Mouse (Mus musculus) MEL (cell line): Measurements from ENCODE around the gene Tnrc6c. TPM values are rescaled to one million over a fixed set of nuclear protein-coding genes. Genes with fewer than 3 reads are reported as not detected.

ENCODE experiments used
- DNase-seq: peaks from one replicate; pipeline ENCODE4 v3.0.0; 2011; ENCODE audit warnings: low read depth, low spot score
- H3K27ac ChIP-seq: 2 replicates; pipeline ENCODE4 v1.5.1; 2012; ENCODE audit warnings: low read depth, mild to moderate bottlenecking, control low read depth, low read length, moderate library complexity; ENCODE audit not compliant: control insufficient read depth
- H3K27me3 ChIP-seq, 2 experiments: fragments of 150-350 bp in 1 of 2; sonication (generic) in 1 of 2; 2 replicates each; pipeline ENCODE4 v1.6.1; 2012; ENCODE audit warnings: low read length in 2 of 2, mild to moderate bottlenecking in 2 of 2, improper control_type of control experiment in 1 of 2, moderate library complexity in 1 of 2; ENCODE audit not compliant: insufficient read depth in 2 of 2, control insufficient read depth in 1 of 2
- H3K36me3 ChIP-seq, 2 experiments: 2 replicates each; pipeline ENCODE4 v1.6.1; 2012 to 2014; ENCODE audit warnings: low read length in 2 of 2, improper control_type of control experiment in 1 of 2, inconsistent platforms in 1 of 2, mild to moderate bottlenecking in 1 of 2; ENCODE audit not compliant: insufficient read depth in 2 of 2, control insufficient read depth in 1 of 2
- H3K4me1 ChIP-seq, 2 experiments: fragments of 150-350 bp in 1 of 2; sonication (generic) in 1 of 2; 2 replicates each; pipeline ENCODE4 v1.6.1; 2012; ENCODE audit warnings: low read length in 2 of 2, improper control_type of control experiment in 1 of 2, mild to moderate bottlenecking in 1 of 2; ENCODE audit not compliant: insufficient read depth in 2 of 2, control insufficient read depth in 1 of 2
- H3K4me3 ChIP-seq, 2 experiments: fragments of 150-350 bp in 1 of 2; sonication (generic) in 1 of 2; 2 replicates each; pipeline ENCODE4 v1.5.1; 2012; ENCODE audit warnings: low read depth in 2 of 2, low read length in 2 of 2, mild to moderate bottlenecking in 2 of 2, moderate library complexity in 2 of 2, control low read depth in 1 of 2, improper control_type of control experiment in 1 of 2; ENCODE audit not compliant: control insufficient read depth in 1 of 2, insufficient read depth in 1 of 2
- H3K79me2 ChIP-seq: 2 replicates; pipeline ENCODE4 v1.6.1; 2012; ENCODE audit warnings: mild to moderate bottlenecking, low read length, moderate library complexity; ENCODE audit not compliant: control insufficient read depth, poor library complexity, insufficient read depth
- H3K9ac ChIP-seq: 2 replicates; pipeline ENCODE4 v1.6.1; 2012; ENCODE audit warnings: low read depth, mild to moderate bottlenecking, control low read depth, low read length, moderate library complexity; ENCODE audit not compliant: control insufficient read depth, poor library complexity, severe bottlenecking
- H3K9me3 ChIP-seq: fragments of 150-350 bp; sonication (generic); replicated peaks from 2 replicates; pipeline ENCODE4 v1.6.1; 2012; ENCODE audit warnings: mild to moderate bottlenecking, low read length, improper control_type of control experiment, moderate library complexity; ENCODE audit not compliant: insufficient read depth
- BHLHE40 ChIP-seq: IDR thresholded peaks from 2 replicates; pipeline ENCODE4 v1.6.1; 2012; ENCODE audit warnings: low read depth, mild to moderate bottlenecking, inconsistent platforms, low read length, improper control_type of control experiment, borderline replicate concordance
- CTCF ChIP-seq, 3 experiments: IDR thresholded peaks in 2 of 3; conservative IDR thresholded peaks in 1 of 3; 2 replicates each; pipeline ENCODE4 v1.5.1; 2011 to 2012; ENCODE audit warnings: low read length in 3 of 3, low read depth in 2 of 3, mild to moderate bottlenecking in 2 of 3, improper control_type of control experiment in 1 of 3, inconsistent platforms in 1 of 3, mixed read lengths in 1 of 3, moderate library complexity in 1 of 3; ENCODE audit not compliant: control insufficient read depth in 1 of 3, insufficient read depth in 1 of 3, poor library complexity in 1 of 3, severe bottlenecking in 1 of 3
- EP300 ChIP-seq, 2 experiments: IDR thresholded peaks; 2 replicates each; pipeline ENCODE4 v1.6.1; 2011; ENCODE audit warnings: improper control_type of control experiment in 2 of 2, low read length in 2 of 2, low read depth in 1 of 2, mild to moderate bottlenecking in 1 of 2
- MAX ChIP-seq: IDR thresholded peaks from 2 replicates; pipeline ENCODE4 v1.6.1; 2011; ENCODE audit warnings: low read length, improper control_type of control experiment
- MEF2A ChIP-seq: IDR thresholded peaks from 2 replicates; pipeline ENCODE4 v1.6.1; 2014; ENCODE audit warnings: low read depth, mild to moderate bottlenecking, inconsistent platforms, low read length, improper control_type of control experiment; ENCODE audit not compliant: poor library complexity, insufficient replicate concordance, severe bottlenecking; ENCODE audit errors: extremely low read depth
- MXI1 ChIP-seq: IDR thresholded peaks from 2 replicates; pipeline ENCODE4 v1.6.1; 2011; ENCODE audit warnings: mild to moderate bottlenecking, low read depth, low read length, improper control_type of control experiment
- MYB ChIP-seq: IDR thresholded peaks from 2 replicates; pipeline ENCODE4 v1.6.1; 2011; ENCODE audit warnings: mild to moderate bottlenecking, low read depth, low read length, improper control_type of control experiment
- NRF1 ChIP-seq: IDR thresholded peaks from 2 replicates; pipeline ENCODE4 v1.6.1; 2014; ENCODE audit warnings: low read depth, mild to moderate bottlenecking, inconsistent platforms, low read length, improper control_type of control experiment, moderate library complexity; ENCODE audit not compliant: poor library complexity, insufficient read depth, severe bottlenecking
- RAD21 ChIP-seq: IDR thresholded peaks from 2 replicates; pipeline ENCODE4 v1.6.1; 2011; ENCODE audit warnings: mild to moderate bottlenecking, low read depth, low read length, improper control_type of control experiment
- RCOR1 ChIP-seq: IDR thresholded peaks from 2 replicates; pipeline ENCODE4 v1.6.1; 2012; ENCODE audit warnings: low read depth, mild to moderate bottlenecking, inconsistent platforms, low read length, improper control_type of control experiment
- SIN3A ChIP-seq: IDR thresholded peaks from 2 replicates; pipeline ENCODE4 v1.6.1; 2012; ENCODE audit warnings: low read length, improper control_type of control experiment, inconsistent platforms
- SMC3 ChIP-seq: IDR thresholded peaks from 2 replicates; pipeline ENCODE4 v1.6.1; 2011; ENCODE audit warnings: low read depth, low read length, improper control_type of control experiment
- UBTF ChIP-seq: IDR thresholded peaks from 2 replicates; pipeline ENCODE4 v1.6.1; 2012; ENCODE audit warnings: low read depth, mild to moderate bottlenecking, inconsistent platforms, low read length, improper control_type of control experiment, moderate library complexity, borderline replicate concordance; ENCODE audit not compliant: insufficient read depth
- USF2 ChIP-seq, 2 experiments: IDR thresholded peaks; 2 replicates each; pipeline ENCODE4 v1.6.1; 2011 to 2012; ENCODE audit warnings: improper control_type of control experiment in 2 of 2, low read length in 2 of 2, borderline replicate concordance in 1 of 2, inconsistent platforms in 1 of 2, low read depth in 1 of 2, mild to moderate bottlenecking in 1 of 2; ENCODE audit not compliant: insufficient read depth in 1 of 2
- ZC3H11A ChIP-seq: IDR thresholded peaks from 2 replicates; pipeline ENCODE4 v1.6.1; 2012; ENCODE audit warnings: low read depth, mild to moderate bottlenecking, inconsistent platforms, low read length, improper control_type of control experiment
- ZMIZ1 ChIP-seq: IDR thresholded peaks from 2 replicates; pipeline ENCODE4 v1.6.1; 2012; ENCODE audit warnings: low read depth, mild to moderate bottlenecking, inconsistent platforms, low read length, improper control_type of control experiment, moderate library complexity
- ZNF384 ChIP-seq: IDR thresholded peaks from 2 replicates; pipeline ENCODE4 v1.6.1; 2012; ENCODE audit warnings: low read depth, mild to moderate bottlenecking, inconsistent platforms, low read length, improper control_type of control experiment
- polyA plus RNA-seq, 2 experiments: library from polyadenylated mRNA; stranded (reverse) in 1 of 2; unstranded in 1 of 2; fragments of >175 nt in 1 of 2; fragments of >200 nt in 1 of 2; gene quantifications; 2 replicates each; pipeline versions ENCODE4 v1.2.1 to v1.2.4; 2012; ENCODE audit warnings: low replicate concordance in 2 of 2, low read depth in 1 of 2; ENCODE audit not compliant: insufficient read length in 2 of 2, insufficient read depth in 1 of 2, missing spikeins in 1 of 2
- total RNA-seq: library from RNA; depleted of rRNA; stranded (reverse); fragments of 300-350 nt; gene quantifications from 2 replicates; pipeline ENCODE4 v1.2.3, GENCODE M21; 2012

Gene Tnrc6c
- total and polyA plus RNA-seq, 3 experiments, result 16.0 to 19.1 TPM; not detected in 1

- no peak overlapping the region for H3K9ac ChIP-seq
- H3K4me3 ChIP-seq, result no peak overlapping the region
- peaks cover 6 to 11% of the 10 kb centered on the region in 2 experiments; a peak in 3 of 4 replicates for H3K36me3 ChIP-seq
- DNase-seq, result no peak
- H3K79me2 ChIP-seq, result peaks cover 44% of the 10 kb centered on the region
- peaks cover 9 to 10% of the 10 kb centered on the region in 2 experiments for H3K4me1 ChIP-seq
- TF ChIP-seq CTCF (IDR thresholded peaks at IDR 0.05 in 2 of 3, conservative IDR thresholded peaks at IDR 0.05 in 1 of 3; ENCODE audit: control insufficient read depth in 1 of 3, insufficient read depth in 1 of 3, low read depth in 2 of 3, low read length in 3 of 3, poor library complexity in 1 of 3, severe bottlenecking in 1 of 3) (no peak), USF2 (IDR thresholded peaks at IDR 0.05; ENCODE audit: borderline replicate concordance in 1 of 2, insufficient read depth in 1 of 2, low read depth in 1 of 2, low read length in 2 of 2) (no peak), NRF1 (no peak), EP300 (IDR thresholded peaks at IDR 0.05; ENCODE audit: low read depth in 1 of 2, low read length in 2 of 2) (no peak), ZMIZ1 (no peak), MAX (no peak), ZC3H11A (no peak), SMC3 (no peak), BHLHE40 (no peak), MXI1 (no peak), RCOR1 (no peak), ZNF384 (no peak)
- no peaks in the 10 kb centered on the region for H3K27me3 ChIP-seq
- H3K9me3 ChIP-seq, result no peaks in the 10 kb centered on the region
- H3K27ac ChIP-seq, result no peak overlapping the region
These were observed 17.5 kb downstream of the Tnrc6c start for GRCm38 (mm10) chr11:117671626-117672025.

- H3K4me3 ChIP-seq, result no peak overlapping the region
- no peak overlapping the region for H3K9ac ChIP-seq
- H3K79me2 ChIP-seq, result peaks cover 32% of the 10 kb centered on the region
- peaks cover 0 to 6% of the 10 kb centered on the region in 2 experiments; a peak in 3 of 4 replicates for H3K36me3 ChIP-seq
- TF ChIP-seq MYB (no peak), BHLHE40 (no peak), SIN3A (0 out of 2 replicates have a peak, but pooled peaks have one; percentile 15), SMC3 (peak; percentile 43), MEF2A (no peak), MAX (no peak), CTCF (IDR thresholded peaks at IDR 0.05 in 2 of 3, conservative IDR thresholded peaks at IDR 0.05 in 1 of 3; ENCODE audit: control insufficient read depth in 1 of 3, insufficient read depth in 1 of 3, low read depth in 2 of 3, low read length in 3 of 3, poor library complexity in 1 of 3, severe bottlenecking in 1 of 3) (peak; percentile 46 to 52 (median 48)), UBTF (no peak), ZNF384 (peak; percentile 44; the same call in 1 of the 2 replicates), RAD21 (peak; percentile 33)
- TF ChIP-seq, all 39 proteins: peak for 5
- DNase-seq, result peak; percentile 69
- H3K27me3 ChIP-seq, result no peaks in the 10 kb centered on the region
- no peak overlapping the region for H3K27ac ChIP-seq
- no peaks in the 10 kb centered on the region for H3K9me3 ChIP-seq
- H3K4me1 ChIP-seq, result peaks cover 0 to 8% of the 10 kb centered on the region in 2 experiments; a peak in 2 of 4 replicates
These were observed 20.4 kb downstream of the Tnrc6c start for GRCm38 (mm10) chr11:117674531-117674930.
